Mouse (Mus musculus) limb, embryonic 13.5 days (tissue): ENCODE measurements around the gene Lef1. TPM values are rescaled to one million over a fixed set of nuclear protein-coding genes. Genes with fewer than 3 reads are reported as not detected.

ENCODE experiments used
- ATAC-seq: fragments of 200-750 bp; cut with Nextera tagmentation; 2 replicates; pipeline ENCODE4 v1.8.0; 2017; ENCODE audit warnings: low read depth, moderate number of reproducible peaks, moderate TSS enrichment; ENCODE audit not compliant: low FRiP score
- H3K27ac ChIP-seq: fragments of 300-500 bp; sonication (generic); 2 replicates; pipeline ENCODE4 v1.5.1; 2015; ENCODE audit warnings: inconsistent platforms, mild to moderate bottlenecking, moderate library complexity
- H3K27me3 ChIP-seq: fragments of 300-500 bp; sonication (generic); 2 replicates; pipeline ENCODE4 v1.6.1; 2015; ENCODE audit warnings: mild to moderate bottlenecking, inconsistent platforms
- H3K36me3 ChIP-seq: fragments of 300-500 bp; sonication (generic); 2 replicates; pipeline ENCODE4 v1.6.1; 2015; ENCODE audit warnings: inconsistent platforms, mild to moderate bottlenecking, moderate library complexity
- H3K4me1 ChIP-seq: fragments of 300-500 bp; sonication (generic); 2 replicates; pipeline ENCODE4 v1.6.1; 2015; ENCODE audit warnings: inconsistent platforms
- H3K4me2 ChIP-seq: fragments of 300-500 bp; sonication (generic); replicated peaks from 2 replicates; pipeline ENCODE4 v1.6.1; 2015; ENCODE audit warnings: inconsistent platforms, mild to moderate bottlenecking, moderate library complexity
- H3K4me3 ChIP-seq: fragments of 300-500 bp; sonication (generic); 2 replicates; pipeline ENCODE4 v1.5.1; 2015; ENCODE audit warnings: moderate library complexity, mild to moderate bottlenecking, inconsistent platforms
- H3K9ac ChIP-seq: fragments of 300-500 bp; sonication (generic); 2 replicates; pipeline ENCODE4 v1.6.1; 2015; ENCODE audit warnings: mild to moderate bottlenecking, inconsistent platforms
- H3K9me3 ChIP-seq: fragments of 300-500 bp; sonication (generic); 2 replicates; pipeline ENCODE4 v1.6.1; 2016; ENCODE audit warnings: inconsistent platforms
- WGBS: fragments of 180-500 bp; shearing (Covaris S2); methylation state at CpG from one replicate; pipeline ENCODE4 v1.1.7; 2015; 5-methylcytosine and 5-hydroxymethylcytosine counted together
- polyA plus RNA-seq: library from polyadenylated mRNA; unstranded; fragments of >200 nt; fragmentation: Nextera tagmentation; extraction: Ambion mirVana; gene quantifications from 2 replicates; pipeline ENCODE4 v1.2.1, GENCODE M21; 2015

Lef1 gene
- polyA plus RNA-seq, 1 experiment from 2014 or later, result 52.0 TPM

DNA sequence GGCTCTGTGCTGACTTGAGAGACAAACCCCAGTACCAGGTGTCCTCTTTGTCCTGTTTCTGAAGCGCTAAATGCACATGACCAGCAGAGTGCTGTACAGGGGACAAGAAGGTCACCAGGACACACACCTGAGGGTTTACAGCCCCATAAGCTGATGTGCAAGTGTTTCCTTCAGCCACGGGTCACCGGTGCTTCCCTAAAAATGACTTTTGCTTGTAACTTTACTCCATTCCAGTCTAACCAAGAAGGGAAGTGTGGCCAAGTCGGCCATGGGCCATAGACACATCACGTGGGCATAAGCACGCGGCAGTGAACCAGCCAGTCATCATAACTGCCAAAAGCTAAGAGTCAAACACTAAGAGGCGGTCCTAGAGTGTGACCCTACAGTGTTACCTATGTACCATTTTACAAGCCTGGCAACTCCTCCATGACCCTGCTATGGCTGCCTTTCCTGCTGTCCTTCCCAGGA lies 136.3 kb downstream of the Lef1 start:
- Histone ChIP-seq H3K36me3 (peaks cover 68% of the 10 kb centered on the region), H3K27ac (no peak overlapping the region), H3K4me1 (peaks cover 12% of the 10 kb centered on the region; the same call in 1 of the 2 replicates), H3K9me3 (no peaks in the 10 kb centered on the region), H3K9ac (no peak overlapping the region), H3K27me3 (no peaks in the 10 kb centered on the region), H3K4me3 (no peak overlapping the region), H3K4me2 (no peak overlapping the region)
- no peak for ATAC-seq
- 72% methylated on average over 8 of the region's 8 CpGs for WGBS

DNA sequence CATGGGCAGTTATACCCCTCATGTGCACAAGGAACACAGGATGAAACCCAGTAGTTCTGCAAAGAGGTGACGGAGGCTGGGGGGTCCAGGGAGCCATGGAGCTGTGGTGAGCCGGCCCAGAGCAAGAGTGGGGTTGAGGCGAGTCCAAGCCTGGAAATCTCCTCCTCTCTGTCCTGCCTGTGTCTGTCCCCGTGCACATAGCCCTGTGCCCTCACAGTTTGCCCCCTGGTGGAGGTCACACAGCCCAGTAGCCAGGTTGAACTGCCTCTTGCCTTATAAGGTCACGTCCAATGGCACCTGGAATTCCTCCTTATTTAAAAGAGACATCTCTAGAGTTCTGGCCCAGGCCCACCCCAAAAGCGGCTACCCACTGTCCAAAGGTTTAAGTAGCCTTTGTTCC lies 137.2 kb downstream of the Lef1 start:
- no peak overlapping the region for H3K9ac ChIP-seq
- ATAC-seq, result no peak
- no peak overlapping the region for H3K4me3 ChIP-seq
- peaks cover 12% of the 10 kb centered on the region; the same call in 1 of the 2 replicates for H3K4me1 ChIP-seq
- peaks cover 60% of the 10 kb centered on the region for H3K36me3 ChIP-seq
- no peak overlapping the region for H3K4me2 ChIP-seq
- 74% methylated on average over 6 of the region's 6 CpGs for WGBS
- no peaks in the 10 kb centered on the region for H3K9me3 ChIP-seq
- H3K27me3 ChIP-seq, result no peaks in the 10 kb centered on the region
- no peak overlapping the region for H3K27ac ChIP-seq

DNA sequence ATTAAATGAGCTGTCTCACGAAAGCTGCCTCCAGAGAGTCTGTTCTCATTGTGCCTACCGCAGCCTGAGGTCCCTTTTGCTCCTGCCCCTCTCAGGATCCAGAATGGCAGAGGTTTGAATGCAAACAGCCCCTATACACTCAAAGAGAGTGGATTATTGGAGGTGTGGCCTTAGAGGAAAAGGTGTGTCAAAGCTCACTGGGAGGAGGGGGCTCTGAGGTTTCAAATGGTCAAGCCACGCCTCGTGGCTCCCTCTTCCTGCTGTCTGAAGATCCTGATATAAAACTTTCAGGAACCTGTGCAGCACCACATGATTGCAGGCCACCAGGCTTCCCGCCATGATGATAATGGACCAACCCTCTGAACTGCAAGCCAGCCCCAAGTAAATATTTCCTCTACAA lies 137.6 kb downstream of the Lef1 start:
- Histone ChIP-seq H3K4me3 (no peak overlapping the region), H3K9ac (no peak overlapping the region), H3K4me2 (no peak overlapping the region), H3K4me1 (peaks cover 12% of the 10 kb centered on the region; the same call in 1 of the 2 replicates), H3K27ac (no peak overlapping the region), H3K9me3 (no peaks in the 10 kb centered on the region), H3K27me3 (no peaks in the 10 kb centered on the region), H3K36me3 (peaks cover 56% of the 10 kb centered on the region)
- WGBS, result 86% methylated on average over 5 of the region's 5 CpGs
- no peak for ATAC-seq

DNA sequence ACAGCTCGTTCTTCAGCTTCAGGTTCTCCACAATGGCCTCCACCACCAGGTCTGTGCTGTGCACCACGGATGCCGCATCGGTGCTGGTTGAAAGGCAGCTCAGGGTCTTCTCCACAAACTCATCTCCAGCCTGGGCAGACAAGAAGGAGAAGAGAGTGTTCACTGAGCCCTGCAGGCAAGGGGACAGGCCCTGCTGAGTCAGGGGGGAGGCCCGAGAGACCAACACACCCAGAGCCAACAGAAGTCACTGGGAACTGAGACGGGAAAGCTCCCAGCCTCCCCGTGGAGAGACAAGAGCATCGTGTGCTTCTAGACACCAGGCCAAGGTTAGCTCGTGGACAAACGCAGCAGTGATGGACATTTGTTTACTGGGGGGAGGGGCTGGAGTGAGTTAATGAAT lies 138.2 kb downstream of the Lef1 start:
- Histone ChIP-seq H3K4me2 (no peak overlapping the region), H3K9me3 (peaks cover under 1% of the 10 kb centered on the region; the same call in 1 of the 2 replicates), H3K9ac (no peak overlapping the region), H3K27me3 (no peaks in the 10 kb centered on the region), H3K4me3 (no peak overlapping the region), H3K4me1 (peaks cover 7% of the 10 kb centered on the region; the same call in 1 of the 2 replicates), H3K27ac (no peak overlapping the region), H3K36me3 (peaks cover 55% of the 10 kb centered on the region)
- ATAC-seq, result no peak
- WGBS, result 85% methylated on average over 10 of the region's 10 CpGs

DNA sequence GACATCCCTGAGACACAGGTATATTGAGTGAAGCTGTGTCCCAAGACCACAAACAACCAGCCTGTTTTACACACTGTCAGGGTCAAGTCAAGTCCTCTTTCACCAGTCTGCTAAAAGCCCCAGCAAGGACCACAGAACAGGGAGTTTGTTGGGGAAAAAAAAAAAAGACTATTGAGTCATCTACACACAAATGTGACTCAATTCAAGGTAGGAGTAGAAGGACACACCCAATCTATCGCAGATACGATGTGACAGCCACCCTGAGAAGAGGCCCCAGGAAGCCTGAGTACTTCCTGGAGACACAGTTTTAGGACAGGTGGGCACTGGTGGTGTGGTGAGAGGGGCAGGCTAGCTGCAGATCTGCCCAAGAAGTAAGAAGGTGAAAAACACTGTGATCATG lies 140.0 kb downstream of the Lef1 start:
- Histone ChIP-seq H3K4me2 (no peak overlapping the region), H3K27me3 (no peaks in the 10 kb centered on the region), H3K4me1 (peaks cover 3% of the 10 kb centered on the region; the same call in 1 of the 2 replicates), H3K9ac (no peak overlapping the region), H3K9me3 (peaks cover 6% of the 10 kb centered on the region; the same call in 1 of the 2 replicates), H3K36me3 (peaks cover 48% of the 10 kb centered on the region), H3K27ac (no peak overlapping the region), H3K4me3 (no peak overlapping the region)
- 73% methylated on average over 2 of the region's 2 CpGs for WGBS
- no peak for ATAC-seq

DNA sequence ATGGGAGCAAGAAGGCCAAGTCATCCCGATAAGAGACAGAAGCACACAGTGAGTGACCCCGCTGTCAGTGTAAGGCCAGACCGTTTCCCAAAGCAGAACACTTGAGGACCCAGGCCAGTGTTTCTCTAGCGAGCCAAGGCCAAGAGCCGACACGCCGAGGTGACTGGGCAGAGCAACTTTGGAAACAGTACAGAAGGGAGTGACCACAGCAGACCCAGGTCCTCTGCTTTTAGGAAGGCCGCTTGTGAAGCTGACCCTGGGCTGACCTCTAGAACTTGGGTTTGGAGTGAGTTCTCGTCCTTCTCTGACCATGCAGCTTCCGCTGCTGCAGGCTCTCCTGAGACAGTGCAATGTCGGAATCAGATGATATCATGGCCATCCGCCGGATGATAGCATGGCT lies 140.7 kb downstream of the Lef1 start:
- H3K4me2 ChIP-seq, result no peak overlapping the region
- peaks cover 48% of the 10 kb centered on the region for H3K36me3 ChIP-seq
- no peak overlapping the region for H3K4me3 ChIP-seq
- no peak for ATAC-seq
- H3K4me1 ChIP-seq, result no peaks in the 10 kb centered on the region
- WGBS, result 85% methylated on average over 13 of the region's 13 CpGs
- no peak overlapping the region for H3K9ac ChIP-seq
- H3K27ac ChIP-seq, result no peak overlapping the region
- peaks cover 6% of the 10 kb centered on the region; the same call in 1 of the 2 replicates for H3K9me3 ChIP-seq
- no peaks in the 10 kb centered on the region for H3K27me3 ChIP-seq

DNA sequence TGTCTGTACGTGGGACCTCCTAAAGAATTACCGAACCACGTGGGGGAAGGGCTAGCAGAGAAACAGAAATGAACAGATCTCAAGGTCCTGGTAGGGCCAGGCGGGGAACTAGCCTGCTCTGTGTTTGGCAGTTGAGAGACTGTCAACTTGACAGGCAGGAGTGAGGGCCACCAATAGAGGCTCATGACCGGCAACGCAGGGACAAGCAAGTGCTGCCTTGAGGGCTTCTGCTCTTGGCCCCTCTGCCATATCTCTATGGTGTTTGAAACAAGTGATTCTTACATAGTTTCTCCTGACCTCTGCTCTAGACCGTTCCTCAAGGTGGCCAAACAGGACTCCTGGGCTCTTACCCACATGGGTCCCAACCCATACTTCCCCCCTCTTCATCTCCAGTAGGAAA lies 141.3 kb downstream of the Lef1 start:
- Histone ChIP-seq H3K9ac (no peak overlapping the region), H3K4me1 (0 out of 2 replicates have a peak, but pooled peaks cover 1% of the 10 kb centered on the region), H3K4me2 (no peak overlapping the region), H3K4me3 (no peak overlapping the region), H3K9me3 (peaks cover 6% of the 10 kb centered on the region; the same call in 1 of the 2 replicates), H3K27ac (no peak overlapping the region), H3K27me3 (no peaks in the 10 kb centered on the region), H3K36me3 (peaks cover 46% of the 10 kb centered on the region)
- ATAC-seq, result no peak
- WGBS, result 92% methylated on average over 7 of the region's 7 CpGs

DNA sequence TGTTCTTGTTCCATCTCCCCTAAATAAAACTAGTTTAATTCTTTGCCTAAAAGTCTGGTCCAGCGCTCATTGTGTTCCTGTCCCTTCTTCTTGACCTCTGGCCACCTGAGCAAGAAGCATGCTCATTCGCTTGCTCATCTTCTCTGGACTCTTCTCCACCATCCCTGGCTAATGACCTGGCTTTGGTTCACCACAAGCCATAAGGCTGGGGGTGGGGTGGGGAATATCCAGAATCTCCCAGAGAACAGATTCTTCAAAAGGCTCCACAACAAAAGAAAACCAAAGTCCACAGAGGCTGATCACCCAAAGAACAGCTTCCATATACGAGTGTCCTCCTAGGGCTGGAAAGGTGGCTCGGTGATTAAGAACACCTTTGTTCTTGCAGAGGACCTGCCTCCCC lies 144.7 kb downstream of the Lef1 start:
- no peaks in the 10 kb centered on the region for H3K27me3 ChIP-seq
- no peak overlapping the region for H3K4me2 ChIP-seq
- WGBS, result 95% methylated on average over 4 of the region's 4 CpGs
- H3K36me3 ChIP-seq, result peaks cover 14% of the 10 kb centered on the region
- no peak overlapping the region for H3K4me3 ChIP-seq
- H3K27ac ChIP-seq, result no peak overlapping the region
- peaks cover 6% of the 10 kb centered on the region; the same call in 1 of the 2 replicates for H3K9me3 ChIP-seq
- H3K9ac ChIP-seq, result no peak overlapping the region
- 0 out of 2 replicates have a peak, but pooled peaks cover 3% of the 10 kb centered on the region for H3K4me1 ChIP-seq
- no peak for ATAC-seq

DNA sequence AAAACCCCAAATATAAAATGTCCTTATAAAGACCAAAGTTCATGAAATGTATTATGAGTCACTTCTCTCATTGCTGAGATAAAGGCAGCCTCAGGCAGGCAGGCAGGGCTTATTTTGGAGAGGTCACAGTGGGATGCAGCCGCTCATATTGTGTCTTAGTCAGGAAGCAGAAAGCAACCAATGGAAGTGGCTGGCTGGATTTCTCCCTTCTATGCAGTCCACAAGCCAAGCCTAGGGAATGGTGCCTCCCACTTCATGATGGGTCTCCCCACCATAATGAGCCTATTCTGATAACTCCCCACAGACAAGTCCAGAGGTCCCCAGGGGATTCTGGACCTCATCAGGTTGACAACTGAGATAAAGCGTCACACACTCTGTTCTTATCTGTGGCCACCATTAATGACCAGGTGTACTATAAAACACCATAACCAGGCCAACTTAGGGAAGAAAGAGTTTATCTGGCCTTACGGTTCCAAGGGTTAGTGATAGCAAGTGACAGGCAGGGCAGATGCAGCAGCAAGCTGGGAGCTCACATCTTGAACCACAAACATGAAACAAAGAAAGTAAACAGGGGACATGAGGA lies 145.2 kb downstream of the Lef1 start:
- no peaks in the 10 kb centered on the region for H3K27me3 ChIP-seq
- no peak for ATAC-seq
- 96% methylated on average over 3 of the region's 3 CpGs for WGBS
- H3K4me1 ChIP-seq, result 0 out of 2 replicates have a peak, but pooled peaks cover 3% of the 10 kb centered on the region
- H3K36me3 ChIP-seq, result peaks cover 14% of the 10 kb centered on the region
- H3K9ac ChIP-seq, result no peak overlapping the region
- no peak overlapping the region for H3K4me2 ChIP-seq
- peaks cover 8% of the 10 kb centered on the region; the same call in 1 of the 2 replicates for H3K9me3 ChIP-seq
- H3K27ac ChIP-seq, result no peak overlapping the region
- H3K4me3 ChIP-seq, result no peak overlapping the region

DNA sequence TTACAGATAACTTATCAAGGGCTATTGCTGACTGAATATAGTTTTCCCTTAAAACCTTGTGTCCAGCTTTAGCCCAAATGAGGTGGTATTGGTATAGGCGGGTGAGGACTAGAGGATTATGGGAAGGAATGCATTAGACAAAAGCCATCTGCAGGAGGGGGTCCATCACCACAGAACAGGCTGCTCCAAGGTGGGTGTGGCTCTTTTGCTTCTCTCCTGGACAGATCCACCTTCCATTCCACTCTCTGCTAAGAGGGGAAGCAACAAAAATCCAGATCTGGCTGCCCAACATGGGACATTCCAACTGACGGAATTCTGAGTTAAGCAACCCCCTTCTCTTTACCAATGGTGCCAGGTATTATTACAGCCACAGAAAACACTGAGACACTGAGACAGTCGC lies 148.7 kb downstream of the Lef1 start:
- Histone ChIP-seq H3K27ac (no peak overlapping the region), H3K4me2 (no peak overlapping the region)
- no peak for ATAC-seq

DNA sequence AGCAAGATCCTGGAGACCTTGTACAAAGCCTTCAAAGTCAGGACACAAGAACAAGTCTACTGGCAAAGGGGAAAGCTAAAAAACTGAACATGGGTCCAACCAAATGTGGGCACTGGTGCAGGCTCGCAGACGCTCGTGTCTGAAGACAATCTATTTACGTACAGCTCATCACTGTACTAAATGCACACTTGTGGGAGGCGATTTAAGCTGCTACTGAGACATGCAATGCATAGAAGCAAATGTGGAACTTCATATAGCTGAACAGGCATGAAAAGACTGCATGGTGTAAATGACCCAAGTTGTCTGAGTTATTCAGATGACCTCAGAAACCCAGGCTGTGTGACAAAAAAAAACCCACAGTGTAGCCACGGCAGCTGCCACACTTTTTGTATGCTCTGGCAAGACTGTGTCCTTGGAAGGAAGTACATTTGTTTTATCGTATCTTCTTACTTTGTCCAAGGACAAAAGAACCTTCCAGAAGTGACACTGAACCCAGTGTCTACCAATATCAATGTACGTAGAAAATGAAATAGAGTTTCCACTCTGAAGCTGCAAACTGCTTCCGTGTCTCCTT lies 149.2 kb downstream of the Lef1 start:
- no peak for ATAC-seq
- no peaks in the 10 kb centered on the region for H3K27me3 ChIP-seq
- H3K4me2 ChIP-seq, result no peak overlapping the region
- peaks cover 37% of the 10 kb centered on the region for H3K36me3 ChIP-seq
- no peak overlapping the region for H3K27ac ChIP-seq
- H3K9me3 ChIP-seq, result peaks cover 15% of the 10 kb centered on the region
- WGBS, result 87% methylated on average over 9 of the region's 9 CpGs
- no peak overlapping the region for H3K4me3 ChIP-seq
- no peak overlapping the region for H3K9ac ChIP-seq
- 0 out of 2 replicates have a peak, but pooled peaks cover 3% of the 10 kb centered on the region for H3K4me1 ChIP-seq

More for the DNA sequence above, 148.7 kb downstream of the Lef1 start:
- H3K27me3 ChIP-seq, result no peaks in the 10 kb centered on the region
- no peak overlapping the region for H3K9ac ChIP-seq
- 86% methylated on average over 3 of the region's 3 CpGs for WGBS
- peaks cover 16% of the 10 kb centered on the region for H3K9me3 ChIP-seq
- no peak overlapping the region for H3K4me3 ChIP-seq
- 0 out of 2 replicates have a peak, but pooled peaks cover 3% of the 10 kb centered on the region for H3K4me1 ChIP-seq
- H3K36me3 ChIP-seq, result peaks cover 35% of the 10 kb centered on the region

DNA sequence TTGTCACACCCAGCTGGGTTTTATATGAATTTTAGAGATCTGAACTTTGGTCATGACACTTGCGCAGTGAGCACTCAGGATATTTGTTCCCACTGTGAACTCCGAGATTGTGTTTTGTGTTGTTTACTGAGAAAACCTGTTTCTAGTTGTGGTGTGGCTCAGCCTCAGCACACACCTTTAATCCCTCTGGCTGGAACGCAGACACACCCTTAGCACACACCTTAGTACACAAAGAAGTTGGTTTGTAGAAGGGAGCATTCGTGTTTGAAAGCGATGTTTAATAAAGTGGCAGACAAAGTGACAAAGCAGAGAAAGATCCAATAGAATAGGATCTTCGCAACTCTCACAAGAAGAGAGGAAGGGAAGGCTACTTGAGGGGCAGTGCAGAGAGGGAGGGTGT lies 150.1 kb downstream of the Lef1 start:
- no peak overlapping the region for H3K4me2 ChIP-seq
- whole genome bisulfite sequencing, result 98% methylated on average over 6 of the region's 6 CpGs

More for the DNA sequence above, 150.1 kb downstream of the Lef1 start:
- H3K9ac ChIP-seq, result no peak overlapping the region
- H3K27me3 ChIP-seq, result no peaks in the 10 kb centered on the region
- no peak for ATAC-seq
- H3K4me1 ChIP-seq, result 0 out of 2 replicates have a peak, but pooled peaks cover 3% of the 10 kb centered on the region
- peaks cover 46% of the 10 kb centered on the region for H3K36me3 ChIP-seq
- no peak overlapping the region for H3K27ac ChIP-seq
- peaks cover 15% of the 10 kb centered on the region for H3K9me3 ChIP-seq
- no peak overlapping the region for H3K4me3 ChIP-seq
